Mouse (Mus musculus) left cerebral cortex, postnatal 14 days (tissue): ENCODE data around the gene Ppm1f. TPM values are rescaled to one million over a fixed set of nuclear protein-coding genes. Genes with fewer than 3 reads are reported as not detected.
"Not testable (repeated sequence)": the region's sequence is repeated elsewhere in the genome, so short reads cannot be mapped to it uniquely, and the experiment has no call there.

Experiments used
- DNase-seq, 2 experiments: peaks; one replicate each; pipeline ENCODE4 v3.0.0; 2021 to 2022; ENCODE audit warnings: low spot score in 2 of 2, mixed read lengths in 1 of 2
- intact Hi-C: fragments of 180-260 bp; cut with DNase I; formaldehyde crosslinking; loops from one replicate; pipeline ENCODE4 v1.15.1; 2025
- long read RNA-seq, 2 experiments: library from polyadenylated mRNA; stranded (forward); transcript quantifications; one replicate each; pipeline ENCODE4 v2.0.0; 2021
- total RNA-seq, 2 experiments: library from RNA; stranded (reverse); gene quantifications; 2 replicates each; pipeline ENCODE4 v1.2.3; 2021

Ppm1f gene
- 10 to 100 TPM; 34.3 TPM for total RNA-seq
- long read RNA-seq, experiment 1, full-length matches to known transcripts: 11 of 23 reads
- long read RNA-seq, experiment 1, partial matches to known transcripts: 2 of 23 reads
- long read RNA-seq, experiment 1, other reads (novel, unspliced or antisense): 10 of 23 reads
- long read RNA-seq, experiment 2, full-length matches to known transcripts: 18 of 31 reads
- long read RNA-seq, experiment 2, partial matches to known transcripts: 11 of 31 reads
- long read RNA-seq, experiment 2, other reads (novel, unspliced or antisense): 2 of 31 reads

DNA sequence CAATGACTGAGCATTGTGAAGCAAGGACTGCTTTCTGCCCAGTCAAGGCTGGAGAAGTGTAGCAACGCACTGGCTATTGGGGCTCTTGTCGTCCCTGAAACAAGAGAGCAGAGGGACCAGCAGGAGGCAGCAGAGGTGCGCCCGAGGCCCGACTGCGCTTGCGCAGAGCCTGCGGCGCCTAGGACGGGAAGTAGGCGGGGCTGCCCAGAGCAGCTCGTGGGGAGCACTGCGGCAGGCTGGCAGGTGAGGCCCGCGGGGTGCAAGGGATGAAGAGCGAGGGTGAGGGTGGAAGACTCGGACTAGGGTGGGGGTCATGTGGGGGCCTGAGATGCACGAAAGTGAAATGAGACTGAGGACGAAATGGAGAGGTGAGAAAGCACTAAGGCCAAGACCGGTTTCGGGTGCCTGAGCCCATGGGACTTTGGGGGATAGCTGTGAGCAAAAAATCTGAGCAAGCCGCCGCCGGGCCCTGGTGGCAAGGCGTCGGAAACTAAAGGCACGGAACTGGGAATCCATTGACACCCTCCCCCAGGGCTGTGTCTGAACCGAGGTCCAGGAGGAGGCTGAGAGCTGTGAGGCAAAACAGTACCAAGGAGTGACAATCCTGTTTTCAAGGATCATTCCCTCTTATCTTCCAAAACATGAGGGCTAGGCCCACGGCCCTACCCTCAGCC is at the start of gene Ppm1f:
Ppm1f (plus strand) TSS at position 88 of the 674 bp plus-strand sequence.
- DNase-seq: peak; percentile 94 to 97
- intact Hi-C loops: no loop called here

- no peak for DNase-seq
- intact Hi-C loops: no loop called here
Measured at GRCm38 (mm10) chr16:16849196-16849595, 47.1 kb upstream of the Ppm1f start.

- intact Hi-C loops: no loop called here
Measured at GRCm38 (mm10) chr16:16852411-16852810, 43.9 kb upstream of the Ppm1f start.

DNA sequence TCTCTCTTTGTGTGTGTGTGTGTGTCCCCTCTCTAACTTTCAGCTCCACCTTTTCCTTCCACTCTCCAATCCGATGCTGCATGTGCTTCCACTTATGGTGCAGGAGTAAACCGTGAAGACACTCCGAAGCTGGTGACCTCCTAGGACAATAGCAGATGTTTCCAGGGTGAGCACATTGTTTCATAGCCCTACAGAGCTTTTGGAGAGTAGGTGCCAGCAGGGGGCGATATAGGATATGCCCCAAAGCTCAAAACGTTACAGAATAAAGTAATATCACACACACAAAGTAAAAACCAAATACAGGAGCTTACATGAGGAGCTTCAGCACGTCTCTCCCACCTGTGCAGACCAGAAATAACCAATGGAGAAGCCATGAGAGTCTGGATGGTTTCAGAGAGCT is 41.4 kb upstream of the Ppm1f start:
- intact Hi-C loops: no loop called here

More at GRCm38 (mm10) chr16:16852411-16852810, 43.9 kb upstream of the Ppm1f start:
- DNase-seq: no peak

GRCm38 (mm10) chr16:16855541-16855940 is 40.7 kb upstream of the Ppm1f start:
- intact Hi-C loops: no loop called here
- no peak for DNase-seq

More for the DNA sequence above, 41.4 kb upstream of the Ppm1f start:
- peak; percentile 22 to 34 for DNase-seq

DNA sequence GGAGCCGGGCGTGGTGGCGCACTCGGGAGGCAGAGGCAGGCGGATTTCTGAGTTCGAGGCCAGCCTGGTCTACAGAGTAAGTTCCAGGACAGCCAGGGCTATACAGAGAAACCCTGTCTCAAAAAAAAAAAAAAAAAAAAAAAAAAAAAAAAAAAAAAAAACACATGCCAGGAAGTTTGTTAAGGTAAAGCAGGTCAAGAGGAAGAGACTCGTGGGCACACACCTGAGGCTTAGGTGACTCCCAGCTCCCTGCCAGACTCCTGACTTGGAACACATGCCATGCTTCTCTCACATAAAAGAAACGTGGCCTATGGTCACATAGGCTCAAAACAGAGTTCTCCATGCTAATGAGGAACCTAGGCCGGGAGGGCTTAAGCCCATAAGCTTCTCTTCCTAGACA is 40.2 kb upstream of the Ppm1f start:
- intact Hi-C loops, DNase-seq: not testable (repeated sequence)

GRCm38 (mm10) chr16:16856731-16857476 is 39.4 kb upstream of the Ppm1f start:
- intact Hi-C loops: no loop called here
- DNase-seq: no peak

- intact Hi-C loops: loop anchor here (10.0 kb wide), 1 partner anchor 257 kb away; the partner anchor contains the start of gene Fgd4
- no peak for DNase-seq
Measured at GRCm38 (mm10) chr16:16862288-16862687, 34.0 kb upstream of the Ppm1f start.

- DNase-seq: no peak
Measured at GRCm38 (mm10) chr16:16863978-16864377, 32.3 kb upstream of the Ppm1f start, which contains the start of gene Igll1. Gene Igll1 (minus strand): TSS chr16:16863985.

GRCm38 (mm10) chr16:16865217-16865616 is 31.1 kb upstream of the Ppm1f start:
- intact Hi-C loops: loop anchor here (10.0 kb wide), 1 partner anchor 260 kb away; the partner anchor contains the start of gene Fgd4
- DNase-seq: no peak

More at GRCm38 (mm10) chr16:16863978-16864377, 32.3 kb upstream of the Ppm1f start, which contains the start of gene Igll1:
- intact Hi-C loops: loop anchor here (10.0 kb wide), 1 partner anchor 259 kb away; the partner anchor contains the start of gene Fgd4

DNA sequence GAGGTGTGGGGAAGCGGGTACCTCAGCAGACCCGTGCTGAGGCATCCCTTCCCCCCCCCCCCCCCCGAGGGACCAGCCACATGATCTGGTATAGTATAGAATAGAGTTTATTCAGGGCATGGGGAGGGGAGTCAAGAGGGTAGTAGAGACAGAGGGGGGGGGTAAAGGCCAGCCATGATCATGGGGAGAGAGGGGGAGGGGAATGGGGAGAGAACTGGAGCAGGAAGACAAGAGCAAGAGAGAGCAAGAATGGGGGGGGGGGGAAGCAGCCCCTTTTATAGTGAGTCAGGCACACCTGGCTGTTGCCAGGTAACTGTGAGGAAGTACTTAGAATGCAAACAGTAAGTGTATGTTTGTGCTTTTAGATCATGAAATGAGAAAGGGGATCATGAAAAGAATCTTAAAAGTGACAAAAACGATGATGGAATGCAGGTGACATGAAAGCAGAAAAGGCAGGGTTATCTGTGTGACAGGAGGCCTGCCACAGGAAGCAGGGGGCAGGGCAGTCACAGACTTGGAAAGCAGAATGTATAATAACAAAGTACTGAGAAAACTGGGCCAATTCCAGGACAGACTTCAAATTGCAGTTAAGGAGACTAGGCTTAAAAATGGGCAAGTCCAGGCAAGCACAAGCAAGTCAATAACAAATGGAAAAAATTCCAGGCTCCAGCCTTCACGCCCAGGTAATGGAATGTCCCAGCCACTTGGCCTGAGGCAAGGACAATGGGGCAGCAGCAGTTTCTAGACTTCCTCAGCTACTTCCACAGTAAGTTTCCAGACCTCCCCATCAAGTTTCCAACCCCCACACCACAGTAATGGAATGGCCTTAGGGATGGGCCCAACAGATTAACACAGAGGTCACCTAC is 30.3 kb upstream of the Ppm1f start:
- DNase-seq: no peak
- intact Hi-C loops: loop anchor here (10.0 kb wide), 1 partner anchor 261 kb away; the partner anchor contains the start of gene Fgd4

DNA sequence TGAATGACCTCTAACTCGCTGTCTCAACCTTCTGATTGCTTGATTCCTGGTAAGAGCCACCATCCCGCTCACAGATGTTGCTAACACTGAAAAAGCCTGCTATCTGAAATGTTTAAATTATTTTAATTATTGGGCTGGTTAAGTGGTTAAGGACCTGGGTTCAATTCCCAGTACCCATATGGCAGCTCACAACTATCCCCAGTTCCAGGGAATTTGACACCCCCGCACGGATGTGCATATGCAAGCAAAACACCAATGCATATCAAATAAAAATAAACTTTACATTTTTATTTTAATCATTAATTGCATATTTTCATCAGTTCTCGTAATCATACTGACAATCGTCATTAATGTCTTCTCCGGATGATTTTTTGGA is 26.0 kb upstream of the Ppm1f start:
- intact Hi-C loops: no loop called here
- DNase-seq: no peak

- intact Hi-C loops: no loop called here
- peak; percentile 94 to 95 for DNase-seq
Measured at GRCm38 (mm10) chr16:16870617-16871331, 25.5 kb upstream of the Ppm1f start, which contains the start of the genes Top3b and Vpreb1. Gene Top3b (plus strand): TSS chr16:16870736. Gene Vpreb1 (minus strand): TSS chr16:16870843.

DNA sequence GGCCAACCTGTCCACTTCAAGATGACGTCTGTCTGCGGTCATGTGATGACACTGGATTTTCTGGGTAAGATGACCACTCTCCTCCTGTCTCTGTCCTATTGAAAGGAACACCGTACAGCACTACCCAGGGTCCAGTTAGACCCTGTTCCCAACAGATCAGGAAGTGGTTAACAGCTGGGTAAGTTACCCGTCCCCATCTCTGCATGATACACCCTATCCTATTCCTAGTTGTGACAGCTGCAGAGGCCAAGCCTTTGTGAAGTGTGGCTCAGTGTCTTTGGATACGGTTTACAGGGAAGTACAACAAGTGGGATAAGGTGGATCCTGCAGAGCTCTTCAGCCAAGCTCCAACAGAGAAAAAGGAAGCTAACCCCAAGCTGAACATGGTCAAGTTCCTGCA is 17.2 kb upstream of the Ppm1f start:
- intact Hi-C loops: no loop called here
- DNase-seq: no peak

GRCm38 (mm10) chr16:16888341-16888740 is 7.9 kb upstream of the Ppm1f start:
- intact Hi-C loops: loop anchor here (5.0 kb wide), 1 partner anchor 571 kb away; no protein-coding TSS in a partner anchor
- DNase-seq: no peak

DNA sequence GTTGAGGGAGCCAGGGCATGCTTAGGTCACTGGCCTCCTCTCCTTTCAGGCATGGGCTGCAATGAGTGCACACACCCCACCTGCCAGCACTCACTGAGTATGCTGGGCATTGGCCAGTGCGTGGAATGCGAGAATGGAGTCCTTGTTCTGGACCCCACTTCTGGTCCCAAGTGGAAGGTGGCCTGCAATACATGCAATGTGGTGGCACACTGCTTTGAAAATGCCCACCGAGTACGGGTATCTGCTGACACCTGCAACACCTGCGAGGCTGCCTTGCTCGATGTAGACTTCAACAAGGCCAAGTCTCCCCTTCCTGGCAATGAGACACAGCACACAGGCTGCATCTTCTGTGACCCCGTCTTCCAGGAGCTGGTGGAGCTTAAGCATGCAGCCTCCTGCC is 3.9 kb upstream of the Ppm1f start:
- intact Hi-C loops: no loop called here
- no peak for DNase-seq

GRCm38 (mm10) chr16:16896015-16896381 is 271 bp upstream of the Ppm1f start:
- intact Hi-C loops: no loop called here
- no peak for DNase-seq

DNA sequence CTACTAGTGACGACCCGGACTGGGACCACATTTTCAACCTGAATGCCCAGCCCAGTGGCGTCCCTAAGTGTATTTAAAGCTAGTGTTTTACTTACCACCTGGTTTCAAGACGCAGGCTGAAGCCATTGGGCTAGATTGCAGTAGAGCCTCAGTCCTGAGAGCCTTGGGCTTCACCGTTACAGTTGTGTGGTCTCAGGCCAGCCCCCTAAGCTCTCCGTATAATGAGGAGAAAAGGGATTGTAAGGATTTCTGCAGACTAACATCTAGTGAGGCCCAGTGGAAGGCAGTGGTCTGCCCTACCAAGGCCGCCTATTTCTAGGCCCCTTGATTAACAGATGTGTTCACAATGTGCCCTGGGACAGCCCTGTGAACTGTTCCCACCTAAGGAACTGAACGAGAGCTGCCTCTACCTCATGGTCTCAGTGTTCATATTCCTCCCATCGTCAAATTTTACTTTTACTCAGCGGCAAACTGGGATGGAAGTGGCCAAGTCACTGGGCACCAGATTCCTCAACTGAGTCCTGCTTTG is 851 bp downstream of the Ppm1f start:
- intact Hi-C loops: no loop called here
- DNase-seq: no peak
